Mouse (Mus musculus): ENCODE data around the gene Arl2bp.

GRCm38 (mm10) chr8:94685953-94686352 lies 19.6 kb downstream of the Arl2bp start:
- TF ChIP-seq CTCF (IDR thresholded peaks at IDR 0.05; ENCODE audit: extremely low read depth, insufficient read length, insufficient replicate concordance, low read depth, low read length) (no peak), POLR2A (IDR thresholded peaks at IDR 0.05; ENCODE audit: low read depth, low read length) (peak; percentile 27; the same call in 1 of the 2 replicates)
